Mouse (Mus musculus) lung, adult 2 months (tissue): ENCODE data around the gene Il4i1.

Experiments used
- CTCF ChIP-seq: fragments of 200-500 bp; IDR thresholded peaks from 2 replicates; pipeline ENCODE4 v1.5.1; 2011; ENCODE audit warnings: mild to moderate bottlenecking, low read length, control low read depth; ENCODE audit not compliant: insufficient read depth
- POLR2A ChIP-seq: fragments of 200-500 bp; IDR thresholded peaks from 2 replicates; pipeline ENCODE4 v1.6.1; 2011; ENCODE audit warnings: low read depth, mild to moderate bottlenecking, control low read depth, low read length, borderline replicate concordance; ENCODE audit errors: extremely low read depth

GRCm38 (mm10) chr7:44854356-44855031, 38.3 kb downstream of the Il4i1 start:
- TF ChIP-seq POLR2A (peak; percentile 72; the same call in 1 of the 2 replicates), CTCF (no peak)
